Mouse (Mus musculus) C2C12 (cell line): ENCODE data around the gene Ndufa1.
"Not testable (repeated sequence)": the region's sequence is repeated elsewhere in the genome, so short reads cannot be mapped to it uniquely, and the experiment has no call there.

Experiments used
- CEBPB ChIP-seq: IDR thresholded peaks from one replicate; pipeline ENCODE4 v1.6.1; 2011; ENCODE audit warnings: low read depth, mild to moderate bottlenecking, control low read depth, moderate library complexity
- CTCF ChIP-seq: IDR thresholded peaks from one replicate; pipeline ENCODE4 v1.5.1; 2011; ENCODE audit not compliant: control insufficient read depth, insufficient read depth, insufficient read length

DNA sequence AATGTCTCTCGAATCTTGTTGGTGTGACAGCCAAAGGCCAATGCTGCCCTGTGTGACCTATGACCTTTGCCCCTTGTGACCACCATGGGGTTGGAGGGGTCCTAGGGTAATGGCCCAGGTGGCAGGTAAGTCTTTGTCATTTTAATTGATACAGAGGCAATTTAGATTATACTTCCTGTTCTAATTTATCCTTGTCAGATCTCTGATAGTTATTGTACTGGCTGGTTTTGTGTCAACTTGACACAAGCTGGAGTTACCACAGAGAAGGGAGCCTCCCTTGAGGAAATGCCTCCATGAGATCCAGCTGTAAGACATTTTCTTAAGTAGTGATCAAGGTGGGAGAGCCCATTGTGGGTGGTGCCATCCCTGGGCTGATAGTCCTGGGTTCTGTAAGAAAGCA lies 31.2 kb upstream of the Ndufa1 start, which contains the start of gene Rhox1:
- not testable (repeated sequence) for TF ChIP-seq CTCF, CEBPB
